Mouse (Mus musculus) liver, embryonic 13.5 days (tissue): Measurements from ENCODE around the gene Capn12. TPM values are rescaled to one million over a fixed set of nuclear protein-coding genes. Genes with fewer than 3 reads are reported as not detected.
"Not testable (repeated sequence)": the region's sequence is repeated elsewhere in the genome, so short reads cannot be mapped to it uniquely, and the experiment has no call there.

Experiments
- ATAC-seq: fragments of 200-750 bp; cut with Nextera tagmentation; 2 replicates; pipeline ENCODE4 v1.8.0; 2017; ENCODE audit warnings: low read depth, mild to moderate bottlenecking, moderate number of reproducible peaks, moderate library complexity
- DNase-seq: peaks from one replicate; pipeline ENCODE4 v3.0.0; 2022
- H3K27ac ChIP-seq: fragments of 300-500 bp; sonication (generic); 2 replicates; pipeline ENCODE4 v1.5.1; 2015; ENCODE audit warnings: moderate library complexity, mild to moderate bottlenecking, inconsistent platforms
- H3K27me3 ChIP-seq: fragments of 300-500 bp; sonication (generic); 2 replicates; pipeline ENCODE4 v1.6.1; 2015; ENCODE audit warnings: mild to moderate bottlenecking, inconsistent platforms
- H3K36me3 ChIP-seq: fragments of 300-500 bp; sonication (generic); 2 replicates; pipeline ENCODE4 v1.6.1; 2015; ENCODE audit warnings: mild to moderate bottlenecking, inconsistent platforms
- H3K4me1 ChIP-seq: fragments of 300-500 bp; sonication (generic); replicated peaks from 2 replicates; pipeline ENCODE4 v1.6.1; 2015; ENCODE audit warnings: inconsistent platforms
- H3K4me2 ChIP-seq: fragments of 300-500 bp; sonication (generic); 2 replicates; pipeline ENCODE4 v1.6.1; 2015; ENCODE audit warnings: inconsistent platforms, mild to moderate bottlenecking, moderate library complexity
- H3K4me3 ChIP-seq: fragments of 300-500 bp; sonication (generic); replicated peaks from 2 replicates; pipeline ENCODE4 v1.5.1; 2015; ENCODE audit warnings: mild to moderate bottlenecking, inconsistent platforms
- H3K9ac ChIP-seq: fragments of 300-500 bp; sonication (generic); 2 replicates; pipeline ENCODE4 v1.6.1; 2015; ENCODE audit warnings: mild to moderate bottlenecking, inconsistent platforms
- H3K9me3 ChIP-seq: fragments of 300-500 bp; sonication (generic); replicated peaks from 2 replicates; pipeline ENCODE4 v1.6.1; 2016; ENCODE audit warnings: inconsistent platforms
- WGBS: fragments of 180-500 bp; shearing (Covaris S2); methylation state at CpG from one replicate; pipeline ENCODE4 v1.1.7; 2015; ENCODE audit not compliant: insufficient replicate concordance; 5-methylcytosine and 5-hydroxymethylcytosine counted together
- polyA plus RNA-seq: library from polyadenylated mRNA; unstranded; fragments of >200 nt; fragmentation: Nextera tagmentation; extraction: Ambion mirVana; gene quantifications from 2 replicates; pipeline ENCODE4 v1.2.1, GENCODE M21; 2015

Capn12 gene
- polyA plus RNA-seq, 1 experiment from 2014 or later = 0.13 TPM

GRCm38 (mm10) chr7:28879606-28880005 is 1.6 kb upstream of the Capn12 start:
- no peaks in the 10 kb centered on the region for H3K27me3 ChIP-seq
- H3K4me1 ChIP-seq = peaks cover 32% of the 10 kb centered on the region
- no peaks in the 10 kb centered on the region for H3K9me3 ChIP-seq
- no peaks in the 10 kb centered on the region for H3K36me3 ChIP-seq
- DNase-seq = no peak
- H3K27ac ChIP-seq = no peak overlapping the region
- 71% methylated on average over 7 of the region's 7 CpGs for WGBS
- ATAC-seq = no peak
- no peak overlapping the region for H3K4me3 ChIP-seq
- no peak overlapping the region for H3K4me2 ChIP-seq
- no peak overlapping the region for H3K9ac ChIP-seq

GRCm38 (mm10) chr7:28880554-28880953 is 668 bp upstream of the Capn12 start:
- Histone ChIP-seq H3K36me3 (no peaks in the 10 kb centered on the region), H3K4me2 (no peak overlapping the region), H3K27ac (no peak overlapping the region), H3K9me3 (no peaks in the 10 kb centered on the region), H3K27me3 (peaks cover 1% of the 10 kb centered on the region; the same call in 1 of the 2 replicates), H3K4me3 (no peak overlapping the region), H3K9ac (no peak overlapping the region), H3K4me1 (peaks cover 32% of the 10 kb centered on the region)
- 84% methylated on average over 10 of the region's 10 CpGs for WGBS
- ATAC-seq (no peak), DNase-seq (no peak)

- no peak overlapping the region for H3K4me3 ChIP-seq
- H3K27ac ChIP-seq = no peak overlapping the region
- 62% methylated on average over 11 of the region's 11 CpGs for WGBS
- H3K4me2 ChIP-seq = no peak overlapping the region
- ATAC-seq (no peak), DNase-seq (no peak)
- no peaks in the 10 kb centered on the region for H3K36me3 ChIP-seq
- no peaks in the 10 kb centered on the region for H3K9me3 ChIP-seq
- peaks cover 11% of the 10 kb centered on the region for H3K4me1 ChIP-seq
- no peak overlapping the region for H3K9ac ChIP-seq
- H3K27me3 ChIP-seq = peaks cover 26% of the 10 kb centered on the region
Observed at GRCm38 (mm10) chr7:28883039-28883438, 1.8 kb downstream of the Capn12 start.

- H3K4me2 ChIP-seq, DNase-seq, H3K9ac ChIP-seq, H3K4me1 ChIP-seq, H3K36me3 ChIP-seq, H3K4me3 ChIP-seq, H3K27ac ChIP-seq, ATAC-seq, H3K9me3 ChIP-seq: not testable (repeated sequence)
- 81% methylated on average over 4 of the region's 4 CpGs for WGBS
- peaks cover 33% of the 10 kb centered on the region for H3K27me3 ChIP-seq
Observed at GRCm38 (mm10) chr7:28883704-28884103, 2.5 kb downstream of the Capn12 start.

GRCm38 (mm10) chr7:28886486-28886885 is 5.3 kb downstream of the Capn12 start:
- Histone ChIP-seq H3K9me3 (no peaks in the 10 kb centered on the region), H3K4me3 (no peak overlapping the region), H3K27me3 (peaks cover 51% of the 10 kb centered on the region), H3K4me2 (no peak overlapping the region), H3K27ac (no peak overlapping the region), H3K4me1 (peaks cover 10% of the 10 kb centered on the region), H3K9ac (no peak overlapping the region), H3K36me3 (peaks cover 6% of the 10 kb centered on the region)
- no peak for DNase-seq
- 24% methylated on average over 14 of the region's 14 CpGs for WGBS
- ATAC-seq = no peak

- no peak for ATAC-seq
- DNase-seq = no peak
- WGBS = 6% methylated on average over 27 of the region's 27 CpGs
- no peaks in the 10 kb centered on the region for H3K9me3 ChIP-seq
- peak overlapping the region; percentile 26; the same call in 1 of the 2 replicates for H3K4me3 ChIP-seq
- peaks cover 27% of the 10 kb centered on the region for H3K36me3 ChIP-seq
- no peak overlapping the region for H3K27ac ChIP-seq
- H3K4me2 ChIP-seq = peak overlapping the region; percentile 46
- H3K4me1 ChIP-seq = peaks cover 10% of the 10 kb centered on the region
- H3K27me3 ChIP-seq = peaks cover 51% of the 10 kb centered on the region
- H3K9ac ChIP-seq = no peak overlapping the region
Observed at GRCm38 (mm10) chr7:28888701-28889161, 7.5 kb downstream of the Capn12 start.

- no peak overlapping the region for H3K9ac ChIP-seq
- H3K4me1 ChIP-seq = peaks cover 22% of the 10 kb centered on the region
- no peaks in the 10 kb centered on the region for H3K9me3 ChIP-seq
- H3K36me3 ChIP-seq = peaks cover 66% of the 10 kb centered on the region
- DNase-seq = no peak
- H3K27me3 ChIP-seq = peaks cover 29% of the 10 kb centered on the region
- no peak overlapping the region for H3K4me3 ChIP-seq
- no peak overlapping the region for H3K27ac ChIP-seq
- 88% methylated on average over 17 of the region's 17 CpGs for WGBS
- ATAC-seq = no peak
- H3K4me2 ChIP-seq = no peak overlapping the region
Observed at GRCm38 (mm10) chr7:28892601-28893000, 11.4 kb downstream of the Capn12 start.

GRCm38 (mm10) chr7:28893643-28894265 is 12.5 kb downstream of the Capn12 start:
- Histone ChIP-seq H3K27me3 (peaks cover 18% of the 10 kb centered on the region), H3K4me3 (no peak overlapping the region), H3K9ac (no peak overlapping the region), H3K9me3 (no peaks in the 10 kb centered on the region), H3K36me3 (peaks cover 77% of the 10 kb centered on the region), H3K4me2 (no peak overlapping the region), H3K27ac (no peak overlapping the region), H3K4me1 (peaks cover 16% of the 10 kb centered on the region)
- ATAC-seq = peak; percentile 28
- DNase-seq = peak; percentile 31
- WGBS = 60% methylated on average over 7 of the region's 7 CpGs

GRCm38 (mm10) chr7:28894942-28895341 is 13.7 kb downstream of the Capn12 start:
- Histone ChIP-seq H3K9ac (no peak overlapping the region; the same call in 1 of the 2 replicates), H3K4me3 (no peak overlapping the region), H3K27ac (0 out of 2 replicates have a peak overlapping the region, but pooled peaks have one; percentile 9), H3K36me3 (peaks cover 89% of the 10 kb centered on the region), H3K9me3 (no peaks in the 10 kb centered on the region), H3K4me1 (peaks cover 12% of the 10 kb centered on the region), H3K4me2 (no peak overlapping the region), H3K27me3 (peaks cover 6% of the 10 kb centered on the region)
- DNase-seq = no peak
- WGBS = 34% methylated on average over 5 of the region's 5 CpGs
- peak; percentile 44 for ATAC-seq

- no peaks in the 10 kb centered on the region for H3K9me3 ChIP-seq
- no peak overlapping the region for H3K9ac ChIP-seq
- H3K27ac ChIP-seq = no peak overlapping the region
- H3K4me3 ChIP-seq = no peak overlapping the region
- peaks cover 12% of the 10 kb centered on the region for H3K4me1 ChIP-seq
- 84% methylated on average over 6 of the region's 6 CpGs for WGBS
- peaks cover 99% of the 10 kb centered on the region for H3K36me3 ChIP-seq
- no peaks in the 10 kb centered on the region for H3K27me3 ChIP-seq
- ATAC-seq = no peak
- no peak for DNase-seq
- no peak overlapping the region for H3K4me2 ChIP-seq
Observed at GRCm38 (mm10) chr7:28897661-28898060, 16.4 kb downstream of the Capn12 start.

GRCm38 (mm10) chr7:28899972-28900371 is 18.8 kb downstream of the Capn12 start:
- no peak for DNase-seq
- 83% methylated on average over 4 of the region's 4 CpGs for WGBS

More at GRCm38 (mm10) chr7:28899972-28900371, 18.8 kb downstream of the Capn12 start:
- H3K9me3 ChIP-seq = no peaks in the 10 kb centered on the region
- no peak overlapping the region for H3K4me2 ChIP-seq
- H3K9ac ChIP-seq = no peak overlapping the region
- H3K27me3 ChIP-seq = no peaks in the 10 kb centered on the region
- ATAC-seq = no peak
- H3K4me3 ChIP-seq = no peak overlapping the region
- H3K27ac ChIP-seq = no peak overlapping the region
- peaks cover 5% of the 10 kb centered on the region; the same call in 1 of the 2 replicates for H3K4me1 ChIP-seq
- H3K36me3 ChIP-seq = peaks cover 100% of the 10 kb centered on the region
